Mouse (Mus musculus) hindbrain, embryonic 16.5 days (tissue): ENCODE data around the gene Klk8. TPM values are rescaled to one million over a fixed set of nuclear protein-coding genes. Genes with fewer than 3 reads are reported as not detected.

Source experiments
- ATAC-seq: fragments of 200-750 bp; cut with Nextera tagmentation; 2 replicates; pipeline ENCODE4 v1.8.0; 2017; ENCODE audit warnings: moderate TSS enrichment, moderate library complexity
- H3K27ac ChIP-seq: fragments of 300-500 bp; sonication (generic); 2 replicates; pipeline ENCODE4 v1.5.1; 2014; ENCODE audit warnings: low read depth, mild to moderate bottlenecking, control low read depth, low read length, moderate library complexity
- H3K27me3 ChIP-seq: fragments of 300-500 bp; sonication (generic); replicated peaks from 2 replicates; pipeline ENCODE4 v1.6.1; 2014; ENCODE audit warnings: low read length; ENCODE audit not compliant: control insufficient read depth, insufficient read depth
- H3K36me3 ChIP-seq: fragments of 300-500 bp; sonication (generic); 2 replicates; pipeline ENCODE4 v1.6.1; 2014; ENCODE audit warnings: mild to moderate bottlenecking, low read length, moderate library complexity, mixed read lengths; ENCODE audit not compliant: control insufficient read depth, insufficient read depth
- H3K4me1 ChIP-seq: fragments of 300-500 bp; sonication (generic); 2 replicates; pipeline ENCODE4 v1.6.1; 2014; ENCODE audit warnings: low read depth, low read length; ENCODE audit not compliant: control insufficient read depth, insufficient read depth
- H3K4me2 ChIP-seq: fragments of 300-500 bp; sonication (generic); 2 replicates; pipeline ENCODE4 v1.6.1; 2014; ENCODE audit warnings: mild to moderate bottlenecking, low read length, control low read depth, moderate library complexity
- H3K4me3 ChIP-seq: fragments of 300-500 bp; sonication (generic); 2 replicates; pipeline ENCODE4 v1.5.1; 2014; ENCODE audit warnings: mild to moderate bottlenecking, low read length, control low read depth, moderate library complexity
- H3K9ac ChIP-seq: fragments of 300-500 bp; sonication (generic); 2 replicates; pipeline ENCODE4 v1.6.1; 2014; ENCODE audit warnings: low read depth, mild to moderate bottlenecking, control low read depth, low read length, moderate library complexity
- H3K9me3 ChIP-seq: fragments of 300-500 bp; sonication (generic); 2 replicates; pipeline ENCODE4 v1.6.1; 2014; ENCODE audit warnings: mild to moderate bottlenecking, low read length, moderate library complexity; ENCODE audit not compliant: control insufficient read depth
- WGBS: fragments of 180-500 bp; shearing (Covaris S2); extraction: QIAGEN DNeasy Blood & Tissue Kit; methylation state at CpG from one replicate; pipeline ENCODE4 v1.1.7; 2014; 5-methylcytosine and 5-hydroxymethylcytosine counted together
- polyA plus RNA-seq: library from polyadenylated mRNA; unstranded; fragments of >200 nt; fragmentation: Nextera tagmentation; extraction: Ambion mirVana; gene quantifications from 2 replicates; pipeline ENCODE4 v1.2.1, GENCODE M21; 2015

Klk8 gene
- polyA plus RNA-seq, 1 experiment from 2014 or later, result 13.3 TPM

DNA sequence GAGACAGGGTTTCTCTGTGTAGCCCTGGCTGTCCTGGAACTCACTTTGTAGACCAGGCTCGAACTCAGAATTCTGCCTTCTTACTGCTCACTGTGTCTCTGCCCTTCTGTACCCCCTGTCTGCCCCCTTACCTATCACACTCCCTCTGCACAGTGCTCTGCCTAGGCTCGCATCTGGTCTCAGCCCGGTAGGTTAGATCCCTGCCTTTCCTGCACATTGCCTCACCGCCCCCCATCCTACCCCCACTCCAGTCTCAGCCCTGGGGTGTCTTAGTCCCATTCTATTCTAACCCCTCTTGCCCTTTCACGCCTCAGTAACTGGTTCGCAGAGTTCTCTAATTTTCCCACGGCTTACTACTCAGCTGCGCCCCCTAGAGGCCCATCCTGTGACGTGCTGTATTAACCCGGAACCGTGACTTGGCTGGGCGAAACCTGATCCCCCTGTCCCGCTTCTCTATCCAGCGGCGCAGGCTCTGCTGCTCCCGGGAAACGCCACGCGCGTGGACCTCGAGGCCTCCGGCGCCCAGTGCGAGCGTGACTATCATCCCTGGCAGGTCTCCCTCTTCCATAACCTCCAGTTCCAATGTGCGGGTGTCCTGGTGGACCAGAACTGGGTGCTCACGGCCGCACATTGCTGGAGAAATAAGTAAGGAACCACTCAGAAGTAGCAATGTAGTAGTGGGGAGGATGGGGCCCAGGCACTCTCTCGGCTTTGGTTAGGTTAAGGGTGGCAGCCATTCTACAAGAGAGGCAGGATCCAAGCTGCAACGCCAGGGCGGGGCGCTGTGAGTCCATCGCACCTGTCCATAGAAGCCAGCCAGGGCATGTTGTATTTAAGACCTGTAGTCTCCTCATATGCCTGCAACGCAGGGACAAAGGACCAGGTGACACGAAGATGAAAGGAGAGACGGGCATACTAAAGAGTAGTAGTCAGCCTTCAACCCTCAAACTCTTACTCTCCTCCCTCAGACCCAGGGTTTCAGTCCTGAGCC lies 14.8 kb upstream of the Klk8 start:
- H3K27ac ChIP-seq, result no peak overlapping the region
- 8% methylated on average over 36 of the region's 36 CpGs for WGBS

DNA sequence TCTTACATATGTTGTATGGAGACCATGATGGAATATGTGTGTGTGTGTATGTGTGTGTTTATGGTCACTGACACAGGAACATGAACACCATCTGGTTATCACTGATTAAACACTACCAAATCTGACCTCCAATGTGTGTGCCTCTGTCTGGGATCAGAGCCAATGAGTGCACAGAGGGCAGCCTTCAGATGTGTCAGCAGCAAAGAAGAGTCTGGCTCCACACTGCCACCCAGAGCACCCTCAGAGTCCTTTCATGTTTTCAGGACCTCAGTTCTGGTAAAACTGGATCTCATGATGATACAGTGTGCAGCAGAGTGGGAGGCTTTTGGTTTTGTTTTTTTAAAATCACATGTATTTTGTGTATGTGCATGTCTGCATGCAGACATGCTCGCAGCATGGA lies 12.1 kb upstream of the Klk8 start:
- H3K9ac ChIP-seq, result no peak overlapping the region
- no peak overlapping the region for H3K27ac ChIP-seq
- H3K4me1 ChIP-seq, result peaks cover 5% of the 10 kb centered on the region; the same call in 1 of the 2 replicates
- no peak overlapping the region for H3K4me3 ChIP-seq
- no peaks in the 10 kb centered on the region for H3K9me3 ChIP-seq
- 86% methylated on average over 1 of the region's 1 CpGs for WGBS
- H3K27me3 ChIP-seq, result no peaks in the 10 kb centered on the region
- H3K36me3 ChIP-seq, result no peaks in the 10 kb centered on the region
- ATAC-seq, result no peak
- no peak overlapping the region for H3K4me2 ChIP-seq

More for the DNA sequence above, 14.8 kb upstream of the Klk8 start:
- H3K4me3 ChIP-seq, result peak overlapping the region; percentile 37
- H3K4me2 ChIP-seq, result peak overlapping the region; percentile 76
- peaks cover 5% of the 10 kb centered on the region; the same call in 1 of the 2 replicates for H3K4me1 ChIP-seq
- H3K27me3 ChIP-seq, result no peaks in the 10 kb centered on the region
- no peaks in the 10 kb centered on the region for H3K9me3 ChIP-seq
- no peaks in the 10 kb centered on the region for H3K36me3 ChIP-seq
- H3K9ac ChIP-seq, result peak overlapping the region; percentile 65
- peak; percentile 69 for ATAC-seq

GRCm38 (mm10) chr7:43788096-43788495 lies 9.3 kb upstream of the Klk8 start:
- H3K36me3 ChIP-seq, result no peaks in the 10 kb centered on the region

GRCm38 (mm10) chr7:43789295-43789694 lies 8.1 kb upstream of the Klk8 start:
- Histone ChIP-seq H3K36me3 (no peaks in the 10 kb centered on the region), H3K4me1 (no peaks in the 10 kb centered on the region), H3K27ac (no peak overlapping the region), H3K27me3 (peaks cover 3% of the 10 kb centered on the region; the same call in 1 of the 2 replicates), H3K4me2 (no peak overlapping the region), H3K9ac (no peak overlapping the region), H3K4me3 (no peak overlapping the region), H3K9me3 (no peaks in the 10 kb centered on the region)
- WGBS, result 74% methylated on average over 2 of the region's 2 CpGs
- ATAC-seq, result no peak

More at GRCm38 (mm10) chr7:43788096-43788495, 9.3 kb upstream of the Klk8 start:
- H3K9ac ChIP-seq, result no peak overlapping the region
- no peak for ATAC-seq
- no peak overlapping the region for H3K4me2 ChIP-seq
- no peaks in the 10 kb centered on the region for H3K27me3 ChIP-seq
- H3K27ac ChIP-seq, result no peak overlapping the region
- H3K9me3 ChIP-seq, result no peaks in the 10 kb centered on the region
- H3K4me3 ChIP-seq, result no peak overlapping the region
- 79% methylated on average over 3 of the region's 3 CpGs for WGBS
- H3K4me1 ChIP-seq, result no peaks in the 10 kb centered on the region

DNA sequence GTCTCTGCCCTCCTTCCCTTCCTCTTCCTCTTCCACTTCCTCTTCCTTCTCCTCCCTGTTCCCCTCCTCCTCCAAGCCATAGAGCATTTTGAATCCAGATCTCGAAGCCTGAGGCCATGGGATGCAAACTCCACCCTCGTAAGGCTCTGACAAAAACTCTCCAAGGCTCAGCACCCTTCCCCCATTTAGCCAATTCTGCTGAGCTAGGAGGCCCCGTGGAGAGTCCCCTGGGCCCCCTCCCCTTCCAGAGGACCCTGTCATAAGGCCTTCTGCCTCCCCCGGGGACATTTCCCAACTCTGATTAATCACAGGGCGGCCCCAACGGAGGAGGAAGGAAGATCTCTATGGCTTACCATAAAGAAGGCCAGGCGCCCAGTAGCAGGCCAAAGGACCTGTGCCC lies 5.8 kb upstream of the Klk8 start, which contains the start of gene Klk9:
TSS of gene Klk9 (plus strand) at position 301 of the 400 bp plus-strand sequence.
- H3K27me3 ChIP-seq, result peaks cover 10% of the 10 kb centered on the region
- peaks cover 7% of the 10 kb centered on the region; the same call in 1 of the 2 replicates for H3K4me1 ChIP-seq
- H3K9ac ChIP-seq, result no peak within 1 kb of the TSS
- WGBS, result 77% methylated on average over 7 of the region's 7 CpGs
- no peak within 1 kb of the TSS for H3K4me2 ChIP-seq
- H3K27ac ChIP-seq, result no peak within 1 kb of the TSS
- H3K9me3 ChIP-seq, result no peaks in the 10 kb centered on the region
- ATAC-seq, result no peak
- H3K36me3 ChIP-seq, result no peaks in the 10 kb centered on the region
- no peak within 1 kb of the TSS for H3K4me3 ChIP-seq

- peaks cover 10% of the 10 kb centered on the region for H3K27me3 ChIP-seq
- peak overlapping the region; percentile 49 for H3K4me3 ChIP-seq
- peaks cover 9% of the 10 kb centered on the region; the same call in 1 of the 2 replicates for H3K4me1 ChIP-seq
- H3K36me3 ChIP-seq, result no peaks in the 10 kb centered on the region
- peak overlapping the region; percentile 88 for H3K4me2 ChIP-seq
- H3K9ac ChIP-seq, result peak overlapping the region; percentile 55
- WGBS, result 7% methylated on average over 8 of the region's 8 CpGs
- H3K9me3 ChIP-seq, result no peaks in the 10 kb centered on the region
- H3K27ac ChIP-seq, result no peak overlapping the region
- peak; percentile 55 for ATAC-seq
Measured at GRCm38 (mm10) chr7:43796355-43796754, 1.0 kb upstream of the Klk8 start.

GRCm38 (mm10) chr7:43797844-43798462 lies 576 bp downstream of the Klk8 start:
- Histone ChIP-seq H3K27me3 (peaks cover 10% of the 10 kb centered on the region), H3K27ac (no peak overlapping the region), H3K9me3 (no peaks in the 10 kb centered on the region), H3K9ac (peak overlapping the region; percentile 55), H3K4me1 (peaks cover 9% of the 10 kb centered on the region; the same call in 1 of the 2 replicates), H3K4me2 (peak overlapping the region; percentile 88), H3K4me3 (peak overlapping the region; percentile 49), H3K36me3 (no peaks in the 10 kb centered on the region)
- ATAC-seq, result peak; percentile 59
- 44% methylated on average over 13 of the region's 13 CpGs for WGBS

DNA sequence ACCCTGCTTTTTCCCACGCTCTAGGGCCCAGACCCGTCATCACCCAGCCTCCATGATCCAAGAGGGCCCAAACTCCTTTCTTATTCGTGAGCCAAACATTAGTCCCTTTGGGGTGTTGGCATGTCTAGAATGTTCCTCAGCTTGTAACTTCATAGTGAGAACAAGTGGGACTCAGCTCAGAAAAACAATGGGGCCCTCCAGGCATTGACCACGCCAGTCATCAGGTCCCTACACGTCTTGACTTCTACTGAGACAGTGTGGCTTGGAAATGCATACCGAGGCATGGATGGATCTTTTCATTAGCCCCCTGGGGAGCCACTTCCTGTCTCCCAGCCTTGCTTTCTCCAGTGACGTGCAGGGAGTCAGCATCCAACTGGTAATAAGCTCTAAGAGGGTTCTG lies 2.5 kb downstream of the Klk8 start:
- Histone ChIP-seq H3K27ac (no peak overlapping the region), H3K36me3 (no peaks in the 10 kb centered on the region), H3K9me3 (no peaks in the 10 kb centered on the region), H3K4me3 (no peak overlapping the region), H3K27me3 (peaks cover 8% of the 10 kb centered on the region), H3K4me1 (peaks cover 9% of the 10 kb centered on the region; the same call in 1 of the 2 replicates), H3K4me2 (no peak overlapping the region), H3K9ac (no peak overlapping the region)
- ATAC-seq, result no peak
- 73% methylated on average over 7 of the region's 7 CpGs for WGBS

GRCm38 (mm10) chr7:43810994-43811393 lies 13.6 kb downstream of the Klk8 start, which contains the start of gene Klk7:
TSS of gene Klk7 (plus strand) at chr7:43811294.
- Histone ChIP-seq H3K4me2 (no peak within 1 kb of the TSS), H3K36me3 (no peaks in the 10 kb centered on the region)
- 54% methylated on average over 5 of the region's 5 CpGs for WGBS

More at GRCm38 (mm10) chr7:43810994-43811393, 13.6 kb downstream of the Klk8 start, which contains the start of gene Klk7:
- Histone ChIP-seq H3K27ac (no peak within 1 kb of the TSS), H3K9ac (no peak within 1 kb of the TSS), H3K27me3 (no peaks in the 10 kb centered on the region), H3K4me1 (no peaks in the 10 kb centered on the region), H3K4me3 (no peak within 1 kb of the TSS), H3K9me3 (no peaks in the 10 kb centered on the region)
- no peak for ATAC-seq
